Mouse (Mus musculus): Measurements from ENCODE around the gene Gas6. TPM values are rescaled to one million over a fixed set of nuclear protein-coding genes. Genes with fewer than 3 reads are reported as not detected.

Gas6 gene
- polyA plus RNA-seq, 1 experiment from 2014 or later, result 17.7 TPM

GRCm38 (mm10) chr8:13437531-13437930 lies 56.8 kb downstream of the Gas6 start:
- WGBS, result 81% methylated on average over 2 of the region's 2 CpGs
- no peak overlapping the region for H3K27ac ChIP-seq (replicated peaks; ENCODE audit: low read depth, low read length)
- no peak overlapping the region for H3K4me3 ChIP-seq (replicated peaks; ENCODE audit: low read depth, low read length)
- no peak overlapping the region for H3K4me2 ChIP-seq (ENCODE audit: low read length)
- no peak for DNase-seq
- H3K9ac ChIP-seq (replicated peaks; ENCODE audit: low read length), result no peak overlapping the region
- H3K4me1 ChIP-seq (ENCODE audit: control insufficient read depth, insufficient read depth, low read length), result no peaks in the 10 kb centered on the region
- H3K27me3 ChIP-seq (ENCODE audit: control insufficient read depth, insufficient read depth, low read length), result 0 out of 2 replicates have a peak, but pooled peaks cover 7% of the 10 kb centered on the region
- ATAC-seq (ENCODE audit: low FRiP score, low TSS enrichment), result no peak
- H3K36me3 ChIP-seq (ENCODE audit: control insufficient read depth, insufficient read depth, low read length), result no peaks in the 10 kb centered on the region
- no peaks in the 10 kb centered on the region for H3K9me3 ChIP-seq (ENCODE audit: control insufficient read depth, low read length)

GRCm38 (mm10) chr8:13436052-13436451 lies 58.2 kb downstream of the Gas6 start:
- Histone ChIP-seq H3K9me3 (ENCODE audit: control insufficient read depth, low read length) (no peaks in the 10 kb centered on the region), H3K9ac (replicated peaks; ENCODE audit: low read length) (no peak overlapping the region), H3K4me3 (replicated peaks; ENCODE audit: low read depth, low read length) (no peak overlapping the region), H3K4me2 (ENCODE audit: low read length) (no peak overlapping the region), H3K27me3 (ENCODE audit: control insufficient read depth, insufficient read depth, low read length) (0 out of 2 replicates have a peak, but pooled peaks cover 7% of the 10 kb centered on the region), H3K27ac (replicated peaks; ENCODE audit: low read depth, low read length) (no peak overlapping the region), H3K4me1 (ENCODE audit: control insufficient read depth, insufficient read depth, low read length) (no peaks in the 10 kb centered on the region), H3K36me3 (ENCODE audit: control insufficient read depth, insufficient read depth, low read length) (no peaks in the 10 kb centered on the region)
- DNase-seq (no peak), ATAC-seq (ENCODE audit: low FRiP score, low TSS enrichment) (no peak)
- 6% methylated on average over 8 of the region's 8 CpGs for WGBS

- ATAC-seq (ENCODE audit: low FRiP score, low TSS enrichment) (no peak), DNase-seq (no peak)
- Histone ChIP-seq H3K9me3 (ENCODE audit: control insufficient read depth, low read length) (no peaks in the 10 kb centered on the region), H3K36me3 (ENCODE audit: control insufficient read depth, insufficient read depth, low read length) (no peaks in the 10 kb centered on the region), H3K4me1 (ENCODE audit: control insufficient read depth, insufficient read depth, low read length) (no peaks in the 10 kb centered on the region), H3K9ac (replicated peaks; ENCODE audit: low read length) (no peak within 1 kb of the TSS), H3K4me3 (replicated peaks; ENCODE audit: low read depth, low read length) (no peak within 1 kb of the TSS), H3K27ac (replicated peaks; ENCODE audit: low read depth, low read length) (no peak within 1 kb of the TSS), H3K27me3 (ENCODE audit: control insufficient read depth, insufficient read depth, low read length) (0 out of 2 replicates have a peak, but pooled peaks cover 7% of the 10 kb centered on the region), H3K4me2 (ENCODE audit: low read length) (no peak within 1 kb of the TSS)
- 16% methylated on average over 10 of the region's 10 CpGs for WGBS
Observed at GRCm38 (mm10) chr8:13434889-13435288, 59.4 kb downstream of the Gas6 start, which contains the start of gene Tmem255b. Gene Tmem255b, plus strand, starts transcription at chr8:13435189.

GRCm38 (mm10) chr8:13433130-13433529 lies 61.2 kb downstream of the Gas6 start:
- no peak overlapping the region for H3K27ac ChIP-seq (replicated peaks; ENCODE audit: low read depth, low read length)
- DNase-seq, result no peak
- no peaks in the 10 kb centered on the region for H3K36me3 ChIP-seq (ENCODE audit: control insufficient read depth, insufficient read depth, low read length)
- no peak overlapping the region for H3K4me3 ChIP-seq (replicated peaks; ENCODE audit: low read depth, low read length)
- no peak overlapping the region for H3K9ac ChIP-seq (replicated peaks; ENCODE audit: low read length)
- H3K4me1 ChIP-seq (ENCODE audit: control insufficient read depth, insufficient read depth, low read length), result no peaks in the 10 kb centered on the region
- no peaks in the 10 kb centered on the region for H3K9me3 ChIP-seq (ENCODE audit: control insufficient read depth, low read length)
- 77% methylated on average over 5 of the region's 5 CpGs for WGBS
- 0 out of 2 replicates have a peak, but pooled peaks cover 7% of the 10 kb centered on the region for H3K27me3 ChIP-seq (ENCODE audit: control insufficient read depth, insufficient read depth, low read length)
- ATAC-seq (ENCODE audit: low FRiP score, low TSS enrichment), result no peak
- H3K4me2 ChIP-seq (ENCODE audit: low read length), result no peak overlapping the region

- 0 out of 2 replicates have a peak, but pooled peaks cover 7% of the 10 kb centered on the region for H3K27me3 ChIP-seq (ENCODE audit: control insufficient read depth, insufficient read depth, low read length)
- no peak overlapping the region for H3K27ac ChIP-seq (replicated peaks; ENCODE audit: low read depth, low read length)
- no peaks in the 10 kb centered on the region for H3K9me3 ChIP-seq (ENCODE audit: control insufficient read depth, low read length)
- H3K4me2 ChIP-seq (ENCODE audit: low read length), result no peak overlapping the region
- no peak overlapping the region for H3K9ac ChIP-seq (replicated peaks; ENCODE audit: low read length)
- DNase-seq, result no peak
- no peak overlapping the region for H3K4me3 ChIP-seq (replicated peaks; ENCODE audit: low read depth, low read length)
- no peaks in the 10 kb centered on the region for H3K36me3 ChIP-seq (ENCODE audit: control insufficient read depth, insufficient read depth, low read length)
- no peaks in the 10 kb centered on the region for H3K4me1 ChIP-seq (ENCODE audit: control insufficient read depth, insufficient read depth, low read length)
- ATAC-seq (ENCODE audit: low FRiP score, low TSS enrichment), result no peak
Observed at GRCm38 (mm10) chr8:13430866-13431265, 63.4 kb downstream of the Gas6 start.

GRCm38 (mm10) chr8:13430412-13430811 lies 63.9 kb downstream of the Gas6 start:
- H3K4me3 ChIP-seq (replicated peaks; ENCODE audit: low read depth, low read length), result no peak overlapping the region
- no peak overlapping the region for H3K27ac ChIP-seq (replicated peaks; ENCODE audit: low read depth, low read length)

GRCm38 (mm10) chr8:13428156-13428555 lies 66.1 kb downstream of the Gas6 start:
- ATAC-seq (ENCODE audit: low FRiP score, low TSS enrichment) (no peak), DNase-seq (no peak)
- 86% methylated on average over 9 of the region's 9 CpGs for WGBS
- no peak overlapping the region for H3K27ac ChIP-seq (replicated peaks; ENCODE audit: low read depth, low read length)
- no peaks in the 10 kb centered on the region for H3K9me3 ChIP-seq (ENCODE audit: control insufficient read depth, low read length)
- H3K4me1 ChIP-seq (ENCODE audit: control insufficient read depth, insufficient read depth, low read length), result no peaks in the 10 kb centered on the region
- no peaks in the 10 kb centered on the region for H3K36me3 ChIP-seq (ENCODE audit: control insufficient read depth, insufficient read depth, low read length)
- no peak overlapping the region for H3K4me2 ChIP-seq (ENCODE audit: low read length)
- no peak overlapping the region for H3K9ac ChIP-seq (replicated peaks; ENCODE audit: low read length)
- H3K4me3 ChIP-seq (replicated peaks; ENCODE audit: low read depth, low read length), result no peak overlapping the region
- no peaks in the 10 kb centered on the region for H3K27me3 ChIP-seq (ENCODE audit: control insufficient read depth, insufficient read depth, low read length)

More at GRCm38 (mm10) chr8:13430412-13430811, 63.9 kb downstream of the Gas6 start:
- ATAC-seq (ENCODE audit: low FRiP score, low TSS enrichment), result no peak
- H3K36me3 ChIP-seq (ENCODE audit: control insufficient read depth, insufficient read depth, low read length), result no peaks in the 10 kb centered on the region
- DNase-seq, result no peak
- 83% methylated on average over 7 of the region's 7 CpGs for WGBS
- 0 out of 2 replicates have a peak, but pooled peaks cover 7% of the 10 kb centered on the region for H3K27me3 ChIP-seq (ENCODE audit: control insufficient read depth, insufficient read depth, low read length)
- H3K9me3 ChIP-seq (ENCODE audit: control insufficient read depth, low read length), result no peaks in the 10 kb centered on the region
- H3K9ac ChIP-seq (replicated peaks; ENCODE audit: low read length), result no peak overlapping the region
- H3K4me1 ChIP-seq (ENCODE audit: control insufficient read depth, insufficient read depth, low read length), result no peaks in the 10 kb centered on the region
- no peak overlapping the region for H3K4me2 ChIP-seq (ENCODE audit: low read length)

- H3K9ac ChIP-seq (replicated peaks; ENCODE audit: low read length), result no peak overlapping the region
- H3K36me3 ChIP-seq (ENCODE audit: control insufficient read depth, insufficient read depth, low read length), result no peaks in the 10 kb centered on the region
- ATAC-seq (ENCODE audit: low FRiP score, low TSS enrichment), result no peak
- H3K4me1 ChIP-seq (ENCODE audit: control insufficient read depth, insufficient read depth, low read length), result no peaks in the 10 kb centered on the region
- H3K4me3 ChIP-seq (replicated peaks; ENCODE audit: low read depth, low read length), result no peak overlapping the region
- no peak overlapping the region for H3K27ac ChIP-seq (replicated peaks; ENCODE audit: low read depth, low read length)
- no peaks in the 10 kb centered on the region for H3K27me3 ChIP-seq (ENCODE audit: control insufficient read depth, insufficient read depth, low read length)
- no peak overlapping the region for H3K4me2 ChIP-seq (ENCODE audit: low read length)
- no peak for DNase-seq
- WGBS, result 78% methylated on average over 6 of the region's 6 CpGs
- no peaks in the 10 kb centered on the region for H3K9me3 ChIP-seq (ENCODE audit: control insufficient read depth, low read length)
Observed at GRCm38 (mm10) chr8:13427351-13427750, 66.9 kb downstream of the Gas6 start.

- Histone ChIP-seq H3K27ac (replicated peaks; ENCODE audit: low read depth, low read length) (no peak overlapping the region), H3K9ac (replicated peaks; ENCODE audit: low read length) (no peak overlapping the region), H3K4me1 (ENCODE audit: control insufficient read depth, insufficient read depth, low read length) (no peaks in the 10 kb centered on the region), H3K36me3 (ENCODE audit: control insufficient read depth, insufficient read depth, low read length) (no peaks in the 10 kb centered on the region), H3K4me3 (replicated peaks; ENCODE audit: low read depth, low read length) (no peak overlapping the region), H3K9me3 (ENCODE audit: control insufficient read depth, low read length) (no peaks in the 10 kb centered on the region), H3K4me2 (ENCODE audit: low read length) (no peak overlapping the region), H3K27me3 (ENCODE audit: control insufficient read depth, insufficient read depth, low read length) (no peaks in the 10 kb centered on the region)
- 91% methylated on average over 6 of the region's 6 CpGs for WGBS
- DNase-seq (no peak), ATAC-seq (ENCODE audit: low FRiP score, low TSS enrichment) (no peak)
Observed at GRCm38 (mm10) chr8:13420970-13421369, 73.3 kb downstream of the Gas6 start.
